Mouse (Mus musculus) 3T3-L1 (cell line): ENCODE results near the gene Fnd3c2.
"Not testable (repeated sequence)": the region's sequence is repeated elsewhere in the genome, so short reads cannot be mapped to it uniquely, and the experiment has no call there.

Source experiments
- DNase-seq: peaks from one replicate; pipeline ENCODE4 v3.0.0-alpha.2; 2015; ENCODE audit warnings: low read depth, low spot score

The Fnd3c2 gene

DNA sequence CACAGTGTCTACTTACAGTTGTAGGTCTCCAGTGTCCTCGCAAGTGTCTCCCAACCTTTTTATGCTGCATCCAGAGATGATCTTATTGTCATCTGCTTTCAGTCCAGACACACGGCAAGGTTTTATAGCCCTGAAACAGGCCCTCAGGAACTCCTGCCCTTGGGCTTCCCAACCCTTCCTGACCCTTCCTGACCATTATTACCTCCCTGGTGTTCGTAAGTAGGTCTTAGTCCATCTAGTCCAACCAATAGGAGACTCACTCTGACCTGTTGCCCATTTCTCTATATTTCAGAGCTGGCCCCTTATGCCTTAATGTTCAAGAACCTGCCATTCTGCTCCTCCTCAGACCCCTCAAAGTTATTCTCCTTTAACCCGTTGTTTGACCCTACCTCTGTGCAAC, at the start of gene Fnd3c2:
TSS of gene Fnd3c2 (minus strand) at position 101 of the 400 bp plus-strand sequence.
- no peak for DNase-seq

DNA sequence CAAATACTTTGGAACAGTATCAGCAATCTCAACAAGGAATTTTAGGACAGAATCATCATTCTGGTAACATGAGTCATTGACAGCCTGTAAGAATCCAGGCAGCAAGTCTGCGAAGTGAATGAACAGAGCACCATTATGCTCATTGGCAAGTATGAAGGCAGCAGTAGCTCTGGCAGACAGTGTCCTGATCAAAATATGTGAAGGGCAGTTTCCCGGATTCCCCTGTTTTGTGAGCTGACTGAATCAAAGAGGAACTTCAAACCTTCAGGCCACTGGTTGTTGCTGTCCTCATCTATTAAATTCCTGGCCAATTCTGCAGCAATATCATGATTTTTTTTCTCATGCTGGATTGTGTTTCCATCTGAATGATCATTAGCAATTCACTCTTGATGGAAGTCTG, 29.3 kb upstream of the Fnd3c2 start:
- DNase-seq, result peak; percentile 32

DNA sequence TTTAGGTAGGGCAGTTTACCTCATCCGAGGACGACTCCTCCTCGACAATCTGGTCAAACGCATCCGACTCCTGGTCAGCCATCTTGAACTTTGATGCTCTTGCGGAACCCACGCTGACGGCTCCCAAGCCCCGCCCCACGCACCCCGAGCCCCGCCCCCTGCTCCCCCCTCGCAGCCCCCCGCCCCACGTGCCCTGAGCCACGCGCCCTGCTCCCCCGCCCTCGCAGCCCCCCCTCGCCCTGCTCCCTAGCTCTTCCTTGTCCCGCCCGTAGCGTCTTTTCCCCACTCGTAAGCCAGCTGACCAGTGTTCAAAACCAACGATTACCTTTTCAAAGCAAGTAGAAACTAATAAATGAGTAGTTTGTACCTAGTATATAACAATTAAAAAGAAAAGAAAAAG, 34.1 kb downstream of the Fnd3c2 start, which contains the start of gene Taf9b:
TSS of gene Taf9b (minus strand) at position 101 of the 400 bp plus-strand sequence.
- no peak for DNase-seq

DNA sequence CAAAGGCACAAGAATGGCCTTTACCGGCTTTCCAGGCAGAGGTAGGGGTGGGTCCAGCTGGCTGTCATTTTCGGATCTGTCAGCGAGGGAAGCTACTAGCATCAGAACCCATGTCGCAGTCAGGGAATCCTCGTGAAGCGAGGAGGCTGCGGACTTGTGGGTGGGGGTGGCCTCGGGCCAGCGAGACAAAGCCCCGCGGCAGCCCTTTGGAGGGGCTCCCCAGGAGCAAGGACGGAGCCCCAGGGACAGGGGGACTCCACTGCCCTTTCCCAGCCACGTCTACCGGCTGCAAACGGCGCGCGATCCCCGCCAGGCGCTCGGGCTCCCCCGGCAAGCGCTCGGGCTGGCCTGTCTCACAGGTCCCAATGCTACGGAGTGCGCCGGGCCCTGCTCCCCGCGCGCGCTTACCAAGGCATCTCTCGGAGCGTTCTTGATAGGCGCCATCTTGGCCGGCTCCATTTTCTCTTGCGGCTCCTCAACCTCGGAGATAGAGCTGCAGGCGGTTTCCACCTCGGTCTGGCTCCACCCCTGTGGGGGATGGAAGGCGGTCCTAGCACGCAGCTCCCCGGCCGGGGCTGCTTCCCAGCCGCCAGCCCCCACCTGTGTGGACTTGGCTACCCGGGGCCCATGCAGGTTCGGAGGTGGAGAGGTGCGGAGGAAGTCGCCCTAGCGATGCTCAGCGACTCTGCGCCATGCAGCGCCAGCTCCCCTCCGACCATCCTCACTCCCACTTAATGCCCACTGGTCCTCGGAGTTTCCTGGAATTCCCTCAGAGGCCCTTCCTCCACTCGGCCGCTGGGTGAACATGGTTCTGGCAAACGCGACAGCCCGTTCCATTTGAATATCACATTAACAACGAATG, 35.8 kb downstream of the Fnd3c2 start:
- DNase-seq, result peak; percentile 74

- no peak for DNase-seq
Observed at GRCm38 (mm10) chrX:106209100-106209499, 46.1 kb downstream of the Fnd3c2 start.

DNA sequence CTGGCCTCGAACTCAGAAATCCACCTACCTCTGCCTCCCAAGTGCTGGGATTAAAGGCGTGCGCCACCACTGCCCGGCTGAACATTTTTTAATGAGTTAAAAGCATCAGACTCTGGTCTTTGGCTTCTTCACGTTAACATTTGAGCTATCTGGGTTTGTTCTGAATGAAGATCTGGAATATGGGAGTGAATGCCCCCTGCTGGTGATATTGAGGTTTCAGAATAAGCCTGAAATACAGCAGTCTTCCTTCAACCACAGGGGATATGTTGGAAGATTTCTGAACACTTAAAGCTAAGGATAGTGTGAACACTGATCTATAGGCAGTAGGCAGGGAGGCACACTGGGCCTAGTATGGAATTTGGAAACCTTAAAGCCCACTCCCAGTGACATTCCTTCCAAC, 56.3 kb downstream of the Fnd3c2 start:
- peak; percentile 56 for DNase-seq

- peak; percentile 46 for DNase-seq
Observed at GRCm38 (mm10) chrX:106197308-106197707, 57.9 kb downstream of the Fnd3c2 start.

GRCm38 (mm10) chrX:106194361-106194760, 60.8 kb downstream of the Fnd3c2 start:
- not testable (repeated sequence) for DNase-seq

- peak; percentile 63 for DNase-seq
Observed at GRCm38 (mm10) chrX:106190091-106190490, 65.1 kb downstream of the Fnd3c2 start.

DNA sequence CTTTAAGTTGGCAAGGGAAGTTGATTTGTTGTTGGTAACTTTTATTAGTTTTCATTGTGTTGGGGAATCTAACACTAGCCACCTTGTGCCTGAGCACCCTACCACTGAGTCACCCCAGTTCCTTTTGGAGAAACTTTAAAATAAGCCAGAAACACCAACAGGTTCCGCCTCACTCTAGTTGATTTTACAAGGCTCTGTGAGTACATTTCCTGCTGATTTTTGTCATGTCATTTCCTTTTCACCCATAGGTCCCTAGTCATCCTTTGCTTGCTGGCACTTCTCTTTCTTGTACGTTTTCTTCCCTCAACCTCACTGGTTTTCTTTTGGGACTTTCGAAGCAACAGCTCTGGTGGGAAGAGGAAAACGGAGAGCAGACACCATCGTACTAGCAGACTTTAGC, 65.8 kb downstream of the Fnd3c2 start:
- no peak for DNase-seq

- peak; percentile 79 for DNase-seq
Observed at GRCm38 (mm10) chrX:106187737-106188136, 67.4 kb downstream of the Fnd3c2 start.

DNA sequence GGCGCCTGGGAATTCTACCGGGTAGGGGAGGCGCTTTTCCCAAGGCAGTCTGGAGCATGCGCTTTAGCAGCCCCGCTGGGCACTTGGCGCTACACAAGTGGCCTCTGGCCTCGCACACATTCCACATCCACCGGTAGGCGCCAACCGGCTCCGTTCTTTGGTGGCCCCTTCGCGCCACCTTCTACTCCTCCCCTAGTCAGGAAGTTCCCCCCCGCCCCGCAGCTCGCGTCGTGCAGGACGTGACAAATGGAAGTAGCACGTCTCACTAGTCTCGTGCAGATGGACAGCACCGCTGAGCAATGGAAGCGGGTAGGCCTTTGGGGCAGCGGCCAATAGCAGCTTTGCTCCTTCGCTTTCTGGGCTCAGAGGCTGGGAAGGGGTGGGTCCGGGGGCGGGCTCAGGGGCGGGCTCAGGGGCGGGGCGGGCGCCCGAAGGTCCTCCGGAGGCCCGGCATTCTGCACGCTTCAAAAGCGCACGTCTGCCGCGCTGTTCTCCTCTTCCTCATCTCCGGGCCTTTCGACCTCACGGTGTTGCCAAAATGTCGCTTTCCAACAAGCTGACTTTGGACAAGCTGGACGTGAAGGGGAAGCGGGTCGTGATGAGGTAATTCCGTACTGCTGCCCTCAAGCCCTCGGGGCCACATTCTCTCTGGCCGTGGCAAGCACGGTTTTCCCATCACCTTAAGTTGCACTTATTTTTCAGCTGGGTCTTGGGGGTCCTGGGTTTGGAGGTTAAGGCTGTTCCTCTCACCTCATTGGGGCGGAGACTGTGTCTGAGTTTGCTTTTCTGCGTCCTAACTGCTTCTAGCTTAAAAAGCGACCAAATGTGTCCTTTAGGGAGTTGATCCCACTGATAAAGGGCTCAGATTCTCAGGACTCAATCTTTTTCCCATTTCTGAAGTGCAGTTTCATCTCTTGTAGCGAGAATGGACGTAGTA, 68.2 kb downstream of the Fnd3c2 start, which contains the start of gene Pgk1:
TSS of gene Pgk1 (plus strand) at position 388 of the 937 bp plus-strand sequence.
- peak; percentile 97 for DNase-seq

GRCm38 (mm10) chrX:106185706-106186105, 69.5 kb downstream of the Fnd3c2 start:
- peak; percentile 80 for DNase-seq
